Mouse (Mus musculus) NIH3T3 (cell line): Measurements from ENCODE around the gene Slc2a5.

Source experiments
- DNase-seq: peaks from one replicate; pipeline ENCODE4 v3.0.0-alpha.2; 2012; ENCODE audit warnings: low read depth

Gene Slc2a5

DNA sequence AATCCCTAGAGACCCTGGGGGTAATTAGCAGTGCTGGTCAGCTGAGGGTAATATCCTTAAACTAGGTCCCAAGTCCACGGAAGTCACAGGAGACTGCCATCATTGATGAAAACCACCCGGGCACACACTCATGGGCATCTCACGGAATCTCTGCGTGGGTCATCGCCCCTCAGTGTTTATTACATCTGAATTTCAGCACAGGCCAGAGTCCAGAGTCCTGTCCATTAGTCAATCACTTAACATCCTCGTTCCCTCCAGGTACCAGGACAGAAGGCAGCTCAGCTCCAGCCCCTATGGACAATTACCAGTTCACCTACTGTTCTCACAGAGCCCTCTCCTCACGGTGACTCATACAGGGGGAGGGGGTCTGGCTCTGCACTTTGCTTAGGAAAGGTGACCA is 16.3 kb upstream of the Slc2a5 start:
- no peak for DNase-seq

DNA sequence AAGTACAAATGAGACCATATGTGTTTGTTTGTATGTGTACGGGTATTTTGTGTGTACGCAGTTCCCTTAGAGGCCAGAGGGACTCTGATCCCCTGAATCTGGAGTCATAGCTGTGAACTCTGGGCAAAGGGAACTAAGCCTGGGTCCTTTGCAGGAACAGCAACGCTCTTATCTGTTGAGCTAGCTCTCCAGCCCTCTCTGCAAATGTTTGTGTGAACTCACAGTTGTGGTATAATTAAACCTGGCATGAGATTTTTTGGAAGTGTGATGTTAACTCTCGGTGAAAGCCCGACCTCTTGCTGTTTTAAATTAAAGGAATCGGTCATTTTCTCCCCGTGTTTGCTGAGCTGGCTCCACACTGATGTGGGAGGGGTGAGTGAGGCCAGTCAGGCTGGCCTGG is 13.4 kb upstream of the Slc2a5 start:
- no peak for DNase-seq

DNA sequence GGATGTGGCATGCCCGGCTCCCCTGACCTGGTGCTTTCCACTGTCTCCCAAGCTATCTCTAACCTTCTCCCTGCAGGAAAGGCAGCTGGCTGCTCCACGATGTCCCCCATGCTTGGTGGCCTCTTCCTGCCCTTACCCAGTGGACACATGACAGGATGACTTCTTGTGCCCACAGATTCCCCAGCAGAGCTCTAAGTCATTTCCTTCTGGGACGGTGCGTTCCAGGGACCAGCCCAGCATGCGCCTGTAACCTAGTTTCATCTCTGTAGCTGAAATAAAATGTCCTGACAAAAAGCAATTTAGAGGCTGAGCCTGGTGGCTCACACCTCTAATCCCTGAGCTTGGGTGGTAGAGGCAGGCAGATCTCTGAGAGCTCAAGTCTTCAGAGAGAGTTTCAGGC is 12.4 kb upstream of the Slc2a5 start:
- DNase-seq: no peak

DNA sequence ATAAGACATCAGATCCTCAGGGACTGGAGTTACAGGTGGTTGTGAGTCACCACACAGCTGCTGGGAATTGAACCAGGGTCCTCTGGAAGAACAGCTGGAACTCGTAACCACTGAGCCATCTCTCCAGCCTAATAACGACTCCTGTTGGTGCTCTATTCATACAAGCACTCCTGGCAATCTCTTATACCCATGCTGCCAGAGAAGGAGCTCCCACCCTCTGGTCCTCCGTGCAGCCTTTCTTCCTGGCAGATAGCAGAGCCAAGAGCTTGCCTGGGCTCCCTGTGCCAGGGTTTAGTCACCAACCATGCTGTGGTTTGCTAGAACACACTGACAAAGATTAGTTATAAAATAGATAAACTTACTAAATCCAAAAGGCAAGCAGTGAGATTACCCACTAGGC is 9.4 kb upstream of the Slc2a5 start:
- DNase-seq: peak; percentile 38

DNA sequence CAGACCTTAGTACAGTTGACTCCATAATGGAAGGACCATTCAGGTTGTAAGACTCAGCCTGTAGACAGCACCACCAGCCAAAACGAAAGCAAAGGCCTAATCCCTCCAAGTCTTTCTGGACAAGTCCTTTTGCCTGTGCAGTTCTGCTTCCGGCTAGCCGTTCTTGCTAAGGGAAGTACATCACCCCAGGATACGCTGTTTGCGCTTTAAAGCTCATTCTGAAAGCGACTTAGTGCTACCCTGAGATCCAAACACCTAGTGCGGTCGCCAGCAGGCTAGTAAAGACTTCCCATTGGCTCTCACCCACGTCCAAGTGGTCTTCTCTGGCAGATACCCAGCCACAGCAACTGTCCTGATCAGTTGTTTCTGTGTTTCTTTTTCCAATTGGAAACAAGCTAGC is 8.7 kb upstream of the Slc2a5 start:
- no peak for DNase-seq

DNA sequence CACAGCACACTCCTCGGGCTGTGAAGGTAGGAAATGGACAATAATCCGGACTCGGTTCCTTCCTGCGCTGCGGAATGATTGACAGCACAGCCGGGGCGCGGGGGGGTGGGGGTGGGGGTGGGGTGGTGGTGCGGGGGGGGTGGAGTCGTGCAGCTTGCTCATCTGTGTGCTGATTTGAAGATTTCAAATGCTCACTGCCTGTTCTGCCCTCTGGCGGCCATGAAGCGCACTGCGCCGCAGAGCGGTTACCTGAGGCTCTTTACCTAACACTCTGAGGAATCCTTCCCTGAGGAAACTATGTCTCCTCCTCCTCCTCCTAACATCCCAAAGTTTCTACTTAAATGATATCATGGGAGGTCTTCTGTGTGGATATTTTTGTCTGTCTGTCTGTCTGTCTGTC is 6.2 kb upstream of the Slc2a5 start:
- peak; percentile 61 for DNase-seq

DNA sequence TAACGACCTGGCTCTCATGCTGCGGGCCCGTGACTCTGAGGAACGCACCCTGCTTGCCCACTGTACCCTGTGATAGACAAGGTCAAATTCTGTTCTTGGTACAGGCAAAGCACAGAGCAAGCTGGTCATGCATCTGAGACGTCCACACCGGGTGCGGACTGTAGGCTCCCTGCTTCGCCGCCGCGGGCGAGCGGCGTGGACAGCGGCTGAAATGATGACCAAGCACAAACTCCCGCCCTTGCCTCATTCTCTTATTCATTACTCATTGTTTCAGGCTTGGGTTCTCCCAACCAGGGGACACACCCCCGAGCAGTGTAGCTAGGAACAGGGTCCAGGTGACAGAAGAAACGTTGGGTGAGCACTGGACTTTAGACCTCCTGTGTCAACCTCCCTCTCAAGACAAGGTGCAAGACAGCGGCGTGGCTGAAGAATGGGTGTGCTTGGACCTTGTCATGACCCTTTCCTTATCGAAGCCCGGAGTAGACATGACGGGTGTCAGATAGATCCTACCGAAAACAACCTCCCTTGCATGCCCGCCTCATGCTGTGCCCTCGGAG is 4.5 kb upstream of the Slc2a5 start:
- no peak for DNase-seq

DNA sequence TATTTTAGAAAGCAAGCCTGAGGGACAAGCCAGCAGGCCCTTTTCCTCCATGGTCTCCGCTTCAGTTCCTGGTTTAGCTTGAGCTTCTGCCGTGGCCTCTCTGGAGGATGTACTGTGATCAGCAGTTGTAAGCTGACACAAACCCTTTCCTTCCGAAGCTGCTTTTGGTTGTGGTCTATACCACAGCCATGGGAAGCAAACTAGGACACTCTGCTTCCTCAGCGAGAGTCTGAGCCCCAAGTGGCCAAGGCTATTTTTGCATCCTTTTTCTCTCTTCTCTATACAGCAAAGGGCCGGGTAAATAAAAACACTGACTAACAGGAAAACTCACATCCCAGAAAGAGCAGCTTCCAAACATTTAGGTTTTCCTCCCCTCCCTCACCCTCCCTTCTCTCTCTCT is 1.8 kb upstream of the Slc2a5 start:
- no peak for DNase-seq

DNA sequence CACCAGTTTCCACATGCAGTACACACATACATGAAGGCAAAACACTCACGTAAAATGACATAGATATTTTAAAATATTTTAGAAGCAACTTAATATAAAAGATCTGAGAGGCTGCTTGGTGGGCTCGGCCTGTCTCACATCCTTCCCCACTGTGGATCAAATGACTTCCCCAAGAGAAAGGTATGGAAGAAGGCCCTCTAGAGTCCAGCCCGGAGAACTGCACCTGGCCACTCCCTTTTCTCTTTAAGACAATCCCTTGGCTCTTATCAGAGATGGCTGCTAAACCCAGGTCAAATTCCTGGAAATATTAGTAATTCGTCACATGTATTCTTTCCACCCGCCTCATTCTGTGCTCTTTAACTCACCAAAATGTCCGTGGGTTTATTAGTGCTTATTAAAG is 920 bp upstream of the Slc2a5 start:
- no peak for DNase-seq

DNA sequence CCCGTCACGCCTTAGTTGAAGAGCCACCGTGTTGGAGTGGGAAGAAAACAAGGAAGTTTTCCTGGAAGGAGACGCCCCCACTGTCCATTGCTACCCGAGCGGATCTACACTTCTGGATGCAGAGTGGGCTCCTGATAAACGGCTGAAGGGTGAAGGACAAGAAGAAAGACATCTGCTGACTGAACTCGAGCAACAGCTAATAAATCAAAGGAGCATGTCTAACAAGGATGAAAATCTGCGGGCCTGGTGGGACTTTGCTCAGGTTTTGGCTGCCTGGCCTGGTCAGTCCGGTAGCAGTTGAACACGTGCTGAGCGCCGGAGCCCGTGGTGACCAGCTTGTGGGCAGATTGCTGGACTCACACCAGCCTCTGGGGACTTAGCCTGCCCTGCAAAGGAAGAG is 557 bp downstream of the Slc2a5 start:
- DNase-seq: no peak

DNA sequence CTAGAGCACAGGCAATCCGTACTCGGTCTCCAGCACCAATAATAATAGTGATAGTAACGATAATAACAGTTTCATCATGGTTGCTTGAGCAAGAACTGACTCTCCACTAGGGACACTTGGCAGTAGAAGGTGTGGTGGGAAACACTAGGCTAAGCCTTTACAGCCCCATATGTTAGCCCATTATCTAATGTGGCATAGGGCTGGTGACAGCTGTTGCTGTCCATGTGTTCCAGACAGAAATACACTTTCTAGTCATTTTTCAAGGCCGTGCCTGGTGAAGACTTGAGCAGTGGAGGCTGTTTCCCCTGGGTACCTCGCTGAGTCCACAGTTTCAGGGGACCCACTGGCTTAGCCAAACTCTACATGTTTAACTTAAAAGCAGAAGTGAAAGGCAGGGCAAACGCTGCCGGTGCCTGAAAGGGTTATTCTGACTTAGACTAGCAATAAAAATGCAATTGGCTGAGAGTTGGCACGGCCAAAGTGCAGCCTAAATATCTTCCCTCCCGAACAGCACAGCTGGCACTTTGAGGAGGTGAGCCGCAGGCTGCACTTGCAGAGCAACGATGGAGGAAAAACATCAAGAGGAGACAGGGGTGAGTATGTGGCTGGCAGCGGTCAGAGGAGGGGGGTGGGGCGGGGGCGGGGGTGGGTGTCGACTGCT is 1.2 kb downstream of the Slc2a5 start:
- no peak for DNase-seq

DNA sequence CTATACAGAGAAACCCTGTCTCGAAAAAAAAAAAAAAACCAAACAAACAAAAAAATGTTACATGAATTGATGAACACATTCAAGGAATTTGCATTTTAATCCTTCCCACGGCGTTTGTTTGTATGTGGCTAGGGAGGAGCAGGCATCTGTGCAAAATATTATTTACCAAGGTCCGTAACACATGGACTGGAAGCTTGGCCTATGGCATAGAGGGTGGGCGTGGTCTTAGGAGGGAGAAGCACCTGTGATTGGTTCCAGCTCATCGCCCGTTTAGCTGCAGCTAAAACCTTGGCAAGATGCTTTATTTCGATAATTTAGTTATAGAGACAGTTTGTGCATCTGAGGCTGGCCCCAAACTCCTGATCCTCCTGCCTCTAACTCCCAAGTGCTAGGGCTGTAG is 2.3 kb downstream of the Slc2a5 start:
- DNase-seq: no peak

DNA sequence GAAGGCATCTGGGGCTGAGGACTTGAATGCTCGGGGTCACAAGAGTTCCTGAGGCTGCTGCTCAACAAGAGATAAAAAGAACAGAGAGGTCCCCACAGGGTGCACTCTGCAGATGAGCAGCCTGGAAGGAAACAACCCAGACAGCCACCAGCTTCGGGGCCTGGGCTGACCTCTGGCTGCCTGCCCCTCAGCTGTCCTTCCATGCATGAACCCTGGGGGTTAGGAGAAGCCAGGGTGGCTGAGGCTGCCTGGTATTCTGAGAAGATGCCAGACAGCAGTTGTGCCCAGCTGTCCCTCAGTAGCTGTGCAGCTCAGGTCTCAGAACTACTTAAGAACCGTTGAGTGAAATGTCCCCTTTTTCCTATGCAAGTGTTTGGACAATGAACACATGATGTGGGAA is 3.4 kb downstream of the Slc2a5 start:
- no peak for DNase-seq

DNA sequence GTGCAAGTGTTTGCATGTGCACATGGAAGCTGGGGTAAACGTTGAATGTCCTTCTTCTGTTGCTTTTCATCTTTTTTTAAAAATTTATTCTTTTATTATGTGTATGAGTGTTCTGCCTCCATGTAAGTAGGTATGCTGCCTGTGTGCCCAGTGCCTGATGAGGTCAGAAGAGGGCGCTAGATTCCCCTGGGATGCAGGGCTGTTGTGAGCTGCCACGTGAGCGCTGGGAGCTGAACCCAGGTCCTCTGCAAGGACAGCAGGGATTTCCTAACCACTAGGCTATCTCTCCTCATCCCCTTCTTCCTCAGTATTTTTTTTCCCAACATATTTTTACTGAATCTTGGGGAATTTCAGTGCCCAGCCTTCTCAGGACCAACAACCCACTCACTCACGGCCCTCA is 7.3 kb downstream of the Slc2a5 start:
- no peak for DNase-seq

DNA sequence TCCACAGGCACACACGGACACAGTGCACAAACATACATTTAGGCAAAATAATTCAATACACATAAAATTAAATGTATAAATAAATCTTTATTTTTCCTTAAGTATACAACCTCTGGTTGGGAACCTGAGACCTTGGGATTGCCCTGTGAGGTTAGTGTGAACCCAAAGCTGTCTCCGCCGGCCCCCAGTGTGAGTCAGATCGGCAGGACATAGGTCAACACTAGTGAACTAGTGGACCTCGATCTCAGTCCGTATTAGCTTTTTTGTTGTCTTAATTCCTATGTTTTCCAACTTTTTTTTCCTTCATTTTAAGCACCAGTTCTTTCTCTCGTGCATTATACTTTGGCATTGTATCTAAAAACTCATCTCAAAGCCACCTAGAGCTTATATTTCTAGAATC is 8.8 kb downstream of the Slc2a5 start:
- DNase-seq: no peak

DNA sequence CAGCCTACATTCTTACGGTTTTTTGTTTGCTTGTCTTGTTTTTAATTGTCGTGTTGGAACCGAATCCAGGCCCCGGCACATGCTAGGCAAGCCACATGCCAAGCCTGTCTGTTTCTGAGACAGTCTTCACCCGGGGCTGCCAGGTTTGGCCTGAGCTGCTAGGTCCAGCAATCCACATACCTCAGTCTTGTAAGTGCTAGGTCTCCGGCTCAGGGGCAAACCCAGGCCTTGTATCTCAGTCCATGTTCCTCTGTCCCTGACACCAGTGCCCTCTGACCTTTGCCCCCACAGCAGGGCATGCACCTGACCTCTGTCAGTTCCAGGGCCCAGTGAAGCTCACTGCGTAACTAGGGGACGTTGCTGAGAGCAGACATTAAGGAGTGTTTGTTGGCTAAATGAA is 9.5 kb downstream of the Slc2a5 start:
- no peak for DNase-seq

DNA sequence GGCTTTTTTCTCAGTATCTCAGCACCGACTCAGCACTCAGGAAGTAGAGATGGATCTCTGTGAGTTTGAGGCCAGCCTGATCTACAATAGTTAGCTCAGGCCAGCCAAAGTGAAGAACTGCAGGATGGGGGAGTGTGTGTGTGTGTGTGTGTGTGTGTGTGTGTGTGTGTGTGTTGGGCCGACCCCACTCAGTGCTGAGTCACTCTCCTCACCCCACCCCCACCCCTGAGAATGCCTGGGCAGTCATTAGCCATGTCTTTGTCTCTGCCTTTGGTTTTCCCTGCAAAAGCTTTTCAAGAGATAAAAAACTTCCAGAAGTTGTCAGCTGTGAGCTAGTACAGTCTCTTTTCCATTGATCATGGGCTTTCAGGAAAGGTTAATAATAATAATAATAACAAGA is 11.6 kb downstream of the Slc2a5 start:
- peak; percentile 66 for DNase-seq

DNA sequence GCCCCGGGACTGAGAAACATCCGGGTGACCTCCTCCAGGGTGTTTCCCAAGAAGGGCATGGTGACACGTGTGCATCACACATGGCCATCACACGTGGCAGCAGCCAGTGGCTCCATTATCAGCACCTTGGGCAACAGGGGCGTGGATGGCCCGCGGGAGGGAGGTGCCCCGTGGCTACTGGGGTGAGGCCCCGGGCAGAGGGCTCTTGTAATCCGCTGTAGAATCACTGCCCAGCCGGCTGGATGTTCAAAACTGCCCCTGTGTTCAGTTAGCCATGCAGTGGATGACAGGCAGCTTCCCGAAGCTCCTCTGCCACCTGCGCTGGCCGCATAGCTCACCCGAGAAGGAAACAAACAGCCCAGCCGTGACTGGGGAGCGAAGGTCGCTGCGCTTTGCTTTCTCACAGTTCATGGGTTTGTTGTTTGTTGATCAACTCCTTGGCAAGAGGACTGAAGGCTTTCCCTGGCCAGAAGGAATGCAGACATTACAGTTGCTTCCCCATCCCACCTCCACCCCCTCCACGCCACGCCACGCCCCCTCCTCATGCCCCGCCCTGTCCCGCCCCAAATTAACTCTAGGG is 13.7 kb downstream of the Slc2a5 start:
- no peak for DNase-seq

DNA sequence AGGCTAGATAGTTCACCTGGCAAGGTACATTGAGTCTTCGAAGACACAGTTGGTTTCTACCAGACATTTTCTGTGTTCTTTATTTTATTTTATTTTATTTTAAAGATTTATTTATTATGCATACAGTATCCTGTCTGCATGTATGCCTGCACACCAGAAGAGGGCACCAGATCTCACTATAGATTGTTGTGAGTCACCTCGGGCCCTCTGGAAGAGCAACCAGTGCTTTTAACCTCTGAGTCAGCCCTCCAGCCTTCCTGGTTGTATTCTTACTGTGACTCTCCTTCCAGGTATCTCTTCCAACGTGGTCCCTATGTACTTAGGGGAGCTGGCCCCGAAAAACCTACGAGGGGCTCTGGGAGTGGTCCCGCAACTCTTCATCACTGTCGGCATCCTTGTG is 16.2 kb downstream of the Slc2a5 start:
- peak; percentile 62 for DNase-seq

DNA sequence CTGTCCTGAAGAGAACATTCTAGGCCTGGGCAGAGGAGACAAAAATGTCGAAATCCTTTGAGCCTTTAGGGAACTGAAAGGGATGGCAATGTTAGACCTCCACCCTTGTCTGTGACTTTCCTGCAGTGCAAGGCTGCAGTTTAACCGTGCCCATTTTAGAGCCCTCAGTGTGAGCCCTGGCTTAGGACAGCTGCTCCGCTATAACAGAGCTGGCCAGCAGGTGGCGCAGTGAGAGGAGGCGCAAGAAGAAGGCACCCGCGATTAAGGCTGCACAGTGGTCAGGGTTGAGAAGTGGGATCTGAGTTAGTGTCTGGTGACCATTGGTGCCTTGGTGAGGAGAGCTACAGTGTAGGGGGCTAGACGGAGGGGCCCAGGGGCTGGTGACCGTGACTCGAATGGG is 17.6 kb downstream of the Slc2a5 start:
- DNase-seq: peak; percentile 71

DNA sequence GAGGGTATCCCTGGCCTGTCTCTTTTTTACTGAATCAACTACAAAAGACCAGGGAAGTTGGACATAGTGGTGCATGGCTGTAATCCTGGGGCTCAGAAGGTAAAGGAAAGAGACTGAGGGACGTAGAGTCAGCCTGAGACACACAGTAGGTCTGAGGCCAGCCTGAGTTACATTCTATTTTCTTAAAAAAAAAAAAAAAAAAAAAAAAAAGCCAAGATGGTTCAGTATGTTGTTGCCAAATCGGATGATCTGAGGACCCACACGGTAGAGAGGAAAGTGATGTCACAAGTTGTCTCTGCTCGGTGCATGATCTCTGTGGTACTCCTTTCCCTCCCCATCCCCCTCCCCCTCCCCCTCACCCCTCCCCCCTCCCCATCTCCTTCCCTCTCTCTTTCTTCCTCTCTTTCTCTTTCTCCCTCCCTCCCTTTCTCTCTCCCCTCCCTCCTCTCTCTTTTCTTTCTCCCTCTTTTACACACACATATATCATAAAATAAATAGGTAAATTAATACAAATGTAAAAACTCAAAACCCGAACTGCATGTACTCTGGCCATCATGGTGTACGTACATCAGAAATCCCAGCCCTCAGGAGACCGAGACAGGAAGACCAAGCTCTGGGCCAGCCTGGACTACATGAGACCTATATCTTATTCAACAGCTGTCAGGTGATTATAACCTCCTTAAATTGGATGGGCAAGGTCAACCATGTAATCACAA is 18.4 kb downstream of the Slc2a5 start:
- DNase-seq: no peak

DNA sequence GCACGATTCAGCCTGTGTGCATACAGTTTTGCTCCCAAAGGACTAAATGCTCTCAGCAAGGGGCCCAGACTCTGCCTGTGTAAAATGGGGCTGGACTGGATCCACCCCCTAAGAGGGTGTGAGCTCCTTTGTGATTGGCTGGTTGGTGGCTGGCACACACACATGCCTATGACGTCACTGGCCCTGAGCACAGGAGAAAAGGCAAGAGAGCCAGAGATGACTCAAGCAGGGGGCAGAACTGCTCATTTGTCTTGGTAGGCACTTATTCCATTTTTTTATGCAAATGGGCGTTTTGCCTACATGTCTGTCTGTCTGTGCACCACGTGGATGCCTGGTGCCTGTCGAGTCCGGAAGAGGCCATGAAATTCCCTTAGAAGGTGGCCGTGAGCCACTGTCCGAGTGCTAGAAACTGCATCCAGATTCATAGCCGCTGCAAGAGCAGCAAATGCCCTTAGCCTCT is 19.0 kb downstream of the Slc2a5 start:
- peak; percentile 94 for DNase-seq

DNA sequence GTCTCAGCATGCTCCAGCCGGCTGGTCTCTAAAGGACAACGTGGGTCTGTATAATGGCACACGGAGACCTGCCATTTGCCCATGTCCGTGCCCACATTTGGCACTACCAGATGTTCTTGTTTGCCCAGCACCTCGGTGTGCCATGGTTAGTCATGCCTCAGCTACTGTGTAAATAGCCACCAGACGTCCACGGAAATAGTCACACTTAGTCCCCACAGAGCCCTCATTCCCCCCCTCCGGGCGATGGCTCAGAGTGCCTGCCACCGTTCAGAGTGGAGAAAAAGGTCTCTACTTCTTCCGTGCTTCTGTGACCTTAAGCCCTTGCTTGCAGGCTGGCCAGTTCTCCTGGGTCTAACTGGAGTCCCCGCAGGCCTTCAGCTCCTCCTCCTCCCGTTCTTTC is 20.0 kb downstream of the Slc2a5 start:
- DNase-seq: no peak
